Mouse (Mus musculus): ENCODE results near the gene Pgap3.

Gene Pgap3

GRCm38 (mm10) chr11:98412797-98413301 lies 12.6 kb upstream of the Pgap3 start:
- DNase-seq (ENCODE audit: low spot score in 2 of 2), result no peak

- peak; percentile 67 to 76 for DNase-seq (ENCODE audit: low spot score in 2 of 2)
Observed at GRCm38 (mm10) chr11:98412273-98412796, 12.0 kb upstream of the Pgap3 start, which contains the start of gene Erbb2. Gene Erbb2, plus strand, starts transcription at chr11:98412470.

- DNase-seq (ENCODE audit: low spot score in 2 of 2), result no peak
Observed at GRCm38 (mm10) chr11:98409341-98409822, 9.1 kb upstream of the Pgap3 start.

- DNase-seq (ENCODE audit: low spot score in 2 of 2), result no peak
Observed at GRCm38 (mm10) chr11:98408872-98409271, 8.6 kb upstream of the Pgap3 start.

GRCm38 (mm10) chr11:98406621-98407020 lies 6.3 kb upstream of the Pgap3 start:
- no peak for DNase-seq (ENCODE audit: low spot score in 2 of 2)

- no peak for DNase-seq (ENCODE audit: low spot score in 2 of 2)
Observed at GRCm38 (mm10) chr11:98400816-98401215, 526 bp upstream of the Pgap3 start.

GRCm38 (mm10) chr11:98397946-98398345 lies 2.3 kb downstream of the Pgap3 start:
- DNase-seq (ENCODE audit: low spot score in 2 of 2), result no peak

DNA sequence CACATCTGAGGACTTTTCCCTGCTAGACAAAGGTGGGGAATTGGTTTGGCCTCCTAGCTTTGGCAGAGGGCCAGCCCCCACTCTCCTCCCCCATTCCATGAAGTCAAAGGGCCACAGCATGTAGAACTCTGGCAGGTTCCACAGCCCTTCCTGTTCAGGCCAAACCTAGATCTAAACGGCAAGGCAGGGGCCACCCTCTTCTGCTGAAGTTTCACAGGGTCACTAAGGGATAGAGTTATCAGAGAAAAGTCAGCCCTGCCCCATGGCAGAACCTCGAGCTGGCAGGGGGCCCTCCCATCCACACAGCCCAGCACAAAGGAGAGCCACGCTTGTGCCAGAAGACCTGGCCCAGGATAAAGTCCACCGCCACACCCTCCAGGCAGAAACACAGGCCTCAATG lies 5.2 kb downstream of the Pgap3 start:
- no peak for DNase-seq (ENCODE audit: low spot score in 2 of 2)

DNA sequence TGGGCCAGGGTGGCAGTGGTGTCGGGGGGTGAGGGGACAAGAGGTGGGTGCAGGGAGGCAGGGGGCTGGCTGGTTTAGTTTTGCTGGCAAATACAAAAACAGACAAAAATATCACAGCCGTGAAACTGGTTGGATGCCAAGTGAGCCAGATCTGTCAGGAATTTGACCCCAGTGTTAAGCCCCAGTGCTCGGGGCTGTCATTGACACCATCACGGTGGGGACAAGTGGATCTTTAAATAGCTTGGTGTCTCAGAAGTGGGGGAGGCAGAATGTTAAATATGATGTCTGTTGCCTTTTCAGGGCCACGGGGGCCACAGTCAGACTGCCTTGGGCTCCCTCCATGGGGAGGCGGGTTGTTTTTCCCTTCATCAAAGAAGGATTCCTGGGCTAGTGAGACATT lies 6.0 kb downstream of the Pgap3 start:
- no peak for DNase-seq (ENCODE audit: low spot score in 2 of 2)

DNA sequence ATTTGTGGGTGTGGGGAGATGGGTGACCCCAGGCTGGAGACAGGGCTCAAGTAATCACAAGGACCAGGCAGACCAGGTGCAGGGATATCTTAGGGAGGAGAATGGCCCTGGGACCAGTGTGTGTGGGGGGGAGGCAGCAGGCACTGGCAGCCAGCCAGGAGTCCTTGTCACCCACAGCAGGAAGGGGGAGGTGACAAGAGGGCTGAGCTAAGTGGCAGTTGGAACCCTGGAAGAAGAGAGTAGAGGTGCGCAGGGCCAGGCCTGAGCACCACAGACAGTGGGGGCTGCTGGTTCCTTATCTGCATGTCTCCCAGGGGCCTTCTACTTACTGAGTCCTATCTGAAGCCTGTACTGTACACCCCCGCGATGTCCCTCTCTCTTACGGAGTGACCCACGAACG lies 7.0 kb downstream of the Pgap3 start:
- DNase-seq (ENCODE audit: low spot score in 2 of 2), result no peak

GRCm38 (mm10) chr11:98392645-98393044 lies 7.6 kb downstream of the Pgap3 start:
- DNase-seq (ENCODE audit: low spot score in 2 of 2), result no peak

DNA sequence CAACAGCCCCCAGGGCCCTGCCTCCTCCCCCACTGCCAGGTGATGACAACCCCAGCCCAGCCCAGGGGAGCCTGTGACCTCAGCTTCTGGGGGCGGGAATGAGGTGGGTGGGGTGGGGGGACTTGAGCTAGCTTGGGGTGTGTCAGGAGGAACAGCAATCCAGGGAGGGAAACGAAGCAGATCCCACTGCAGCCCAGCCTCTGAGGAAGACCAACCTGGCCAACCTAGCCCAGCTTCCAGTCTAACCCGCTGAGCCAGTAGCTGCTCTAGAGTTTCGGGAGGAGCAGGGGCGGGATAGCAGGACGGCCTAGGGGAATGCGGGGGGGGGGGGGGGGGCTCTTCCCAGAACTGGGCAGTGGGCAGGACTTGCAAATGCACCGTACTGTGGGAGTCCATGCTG lies 8.3 kb downstream of the Pgap3 start:
- DNase-seq (ENCODE audit: low spot score in 2 of 2), result no peak

GRCm38 (mm10) chr11:98390141-98390540 lies 10.1 kb downstream of the Pgap3 start:
- no peak for DNase-seq (ENCODE audit: low spot score in 2 of 2)

GRCm38 (mm10) chr11:98389221-98389780 lies 11.0 kb downstream of the Pgap3 start:
- DNase-seq (ENCODE audit: low spot score in 2 of 2), result peak; percentile 28 to 44

GRCm38 (mm10) chr11:98388282-98388681 lies 12.0 kb downstream of the Pgap3 start:
- DNase-seq (ENCODE audit: low spot score in 2 of 2), result no peak

DNA sequence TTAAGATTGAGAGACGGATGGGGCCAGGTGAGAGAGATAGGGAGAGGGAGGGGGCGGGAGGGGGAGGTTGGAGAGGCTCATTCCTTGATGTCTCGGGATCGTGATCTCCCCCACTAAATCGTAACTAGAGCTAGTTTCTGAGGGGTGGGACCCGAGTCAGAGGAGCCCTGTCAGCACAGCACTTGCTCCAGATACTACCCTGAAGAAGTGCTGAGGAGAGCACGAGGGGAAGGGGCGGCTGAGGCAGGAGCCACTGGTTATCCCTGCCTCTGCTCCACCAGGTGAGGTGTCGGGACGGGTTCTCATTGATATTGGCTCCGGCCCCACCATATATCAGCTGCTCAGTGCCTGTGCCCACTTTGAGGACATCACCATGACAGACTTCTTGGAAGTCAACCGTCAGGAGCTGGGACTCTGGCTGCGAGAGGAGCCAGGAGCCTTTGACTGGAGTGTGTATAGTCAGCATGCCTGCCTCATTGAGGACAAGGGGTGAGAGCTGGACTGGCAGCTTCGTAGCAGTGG lies 13.2 kb downstream of the Pgap3 start:
- DNase-seq (ENCODE audit: low spot score in 2 of 2), result no peak

DNA sequence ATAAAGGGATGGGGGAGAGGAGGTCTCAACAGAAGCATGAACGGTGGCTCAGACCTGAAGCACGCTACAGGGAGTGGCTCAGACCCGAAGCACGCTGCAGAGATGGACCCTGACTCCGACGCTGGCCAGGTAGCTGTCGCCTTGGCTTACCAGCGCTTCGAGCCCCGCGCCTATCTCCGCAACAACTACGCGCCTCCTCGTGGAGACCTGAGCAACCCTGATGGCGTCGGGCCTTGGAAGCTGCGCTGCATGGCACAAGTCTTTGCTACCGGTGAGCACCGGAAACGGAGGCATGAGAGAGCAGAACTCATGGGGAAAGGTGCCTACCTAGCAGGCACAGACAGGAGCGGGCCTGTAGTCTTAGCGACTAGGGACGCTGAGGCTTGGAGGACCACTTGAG lies 13.7 kb downstream of the Pgap3 start:
- no peak for DNase-seq (ENCODE audit: low spot score in 2 of 2)

- DNase-seq (ENCODE audit: low spot score in 2 of 2), result no peak
Observed at GRCm38 (mm10) chr11:98385638-98386585, 14.4 kb downstream of the Pgap3 start, which contains the start of gene Pnmt. Gene Pnmt, plus strand, starts transcription at chr11:98386450.

GRCm38 (mm10) chr11:98384721-98385637 lies 15.3 kb downstream of the Pgap3 start:
- DNase-seq (ENCODE audit: low spot score in 2 of 2), result no peak

DNA sequence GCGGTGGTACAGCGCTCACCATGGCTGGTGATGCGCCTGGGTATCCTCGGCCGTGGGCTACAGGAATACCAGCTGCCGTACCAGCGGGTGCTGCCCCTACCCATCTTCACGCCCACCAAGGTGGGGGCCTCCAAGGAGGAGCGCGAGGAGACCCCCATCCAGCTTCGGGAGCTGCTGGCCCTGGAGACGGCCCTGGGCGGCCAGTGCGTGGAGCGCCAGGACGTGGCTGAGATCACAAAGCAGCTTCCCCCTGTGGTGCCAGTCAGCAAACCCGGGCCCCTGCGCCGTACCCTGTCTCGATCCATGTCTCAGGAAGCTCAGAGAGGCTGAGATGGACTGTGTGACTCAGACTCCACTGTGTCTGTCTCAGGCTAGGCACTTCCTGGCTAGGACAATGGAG lies 16.1 kb downstream of the Pgap3 start:
- no peak for DNase-seq (ENCODE audit: low spot score in 2 of 2)
